Mouse (Mus musculus) gastrocnemius, postnatal 10 days (tissue): ENCODE results near the gene Sdf2l1. TPM values are rescaled to one million over a fixed set of nuclear protein-coding genes. Genes with fewer than 3 reads are reported as not detected.

Experiments
- DNase-seq: peaks from one replicate; pipeline ENCODE4 v3.0.0; 2021; ENCODE audit warnings: mixed read lengths
- microRNA-seq, 2 experiments: library from miRNA; unstranded; fragments of <30 nt; microRNA quantifications; one replicate each; pipeline ENCODE4 v1.2.0; 2021
- total RNA-seq, 2 experiments: library from RNA; stranded (reverse); gene quantifications; 2 replicates each; pipeline ENCODE4 v1.2.3; 2021

Sdf2l1 gene
- total RNA-seq, 2 experiments from 2014 or later, result 4.4 to 5.3 TPM

DNA sequence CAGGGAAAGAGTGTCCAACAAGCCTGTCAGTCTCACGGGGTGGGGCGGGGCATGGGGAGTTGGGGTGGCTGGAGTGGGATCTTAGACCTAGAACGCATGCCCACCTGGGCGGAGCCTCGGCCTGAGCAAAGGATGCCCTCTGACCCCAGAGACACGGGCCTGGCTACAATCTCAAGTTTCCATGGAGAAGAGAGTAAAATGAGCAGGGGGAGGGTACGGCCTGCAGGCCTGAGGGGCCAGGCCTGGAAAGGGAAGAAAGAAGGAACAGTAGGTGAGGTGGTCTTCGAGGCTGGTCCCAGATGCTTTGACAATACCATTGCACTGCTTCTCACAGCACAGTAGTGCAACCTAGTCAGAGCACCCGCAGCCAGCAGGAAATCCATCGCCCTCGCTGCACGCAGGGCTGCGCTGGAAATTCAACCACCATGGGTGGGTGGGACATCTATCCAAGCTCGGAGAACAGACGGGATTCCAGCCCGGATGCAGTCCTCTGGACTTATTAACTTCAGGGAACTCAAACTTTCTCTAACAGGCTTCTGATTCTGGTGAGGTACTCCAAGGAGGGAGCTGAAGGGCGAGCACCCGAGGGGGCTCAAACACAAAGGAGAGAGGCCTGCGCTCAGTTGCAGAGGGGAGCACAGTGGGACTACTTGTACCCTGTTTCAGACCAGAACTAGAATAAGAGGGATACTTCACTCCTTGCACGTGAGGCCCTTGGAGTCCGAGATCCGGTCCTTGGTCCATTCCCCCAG lies 7.9 kb downstream of the Sdf2l1 start:
- no peak for DNase-seq

- DNase-seq, result no peak
These were observed 10.6 kb downstream of the Sdf2l1 start for GRCm38 (mm10) chr16:17121569-17121968.

DNA sequence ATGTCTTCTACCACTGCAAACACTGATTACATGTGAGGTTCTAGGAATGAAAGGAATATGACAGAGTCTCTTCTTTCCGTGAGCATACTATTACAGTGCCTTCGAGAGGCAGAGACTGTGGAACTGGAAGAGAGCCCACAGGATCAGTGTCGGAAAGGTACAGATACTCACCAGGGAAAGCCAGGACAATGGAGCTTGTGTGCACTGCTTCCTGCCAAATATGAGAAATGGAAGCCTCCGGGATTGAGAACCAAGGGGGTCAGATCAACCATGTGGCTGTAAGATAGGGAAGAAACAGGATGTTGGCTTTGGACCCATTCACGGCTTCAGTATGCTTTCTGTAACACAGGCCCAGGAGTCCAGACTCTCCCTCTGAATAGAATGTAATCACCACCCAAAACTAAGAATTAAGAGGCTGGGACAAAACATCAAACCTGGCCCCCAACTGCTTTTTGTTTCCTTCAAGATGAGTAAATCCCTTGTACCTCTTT lies 14.8 kb downstream of the Sdf2l1 start:
- no peak for DNase-seq

- DNase-seq, result peak; percentile 55
These were observed 21.1 kb downstream of the Sdf2l1 start, which contains the start of gene Ppil2 for GRCm38 (mm10) chr16:17110771-17111743. Ppil2 (minus strand) TSS chr16:17111257.

GRCm38 (mm10) chr16:17104600-17104999 lies 27.6 kb downstream of the Sdf2l1 start:
- DNase-seq, result no peak

- DNase-seq, result no peak
These were observed 29.5 kb downstream of the Sdf2l1 start for GRCm38 (mm10) chr16:17102630-17103220.

DNA sequence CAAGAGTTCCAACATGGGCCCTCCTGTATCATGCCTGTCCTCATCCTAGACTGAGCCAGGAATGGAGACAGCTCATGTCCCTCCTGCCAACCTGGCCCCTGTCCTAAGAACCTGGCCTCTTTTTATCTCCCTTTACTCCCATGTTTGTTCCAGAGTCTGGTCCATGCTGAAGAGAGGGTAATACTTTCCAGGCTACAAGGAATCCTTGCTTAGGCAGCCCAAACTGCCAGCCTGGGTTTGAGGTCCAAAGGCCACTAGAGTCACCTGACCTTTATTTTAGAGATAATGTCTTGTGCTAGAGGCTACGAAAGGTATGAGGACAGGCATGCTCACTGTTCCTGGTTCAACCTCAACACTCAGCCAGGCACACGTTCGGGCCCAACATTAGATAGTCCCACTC lies 35.2 kb downstream of the Sdf2l1 start:
- no peak for DNase-seq

- DNase-seq, result no peak
These were observed 43.8 kb downstream of the Sdf2l1 start for GRCm38 (mm10) chr16:17088346-17088745.

DNA sequence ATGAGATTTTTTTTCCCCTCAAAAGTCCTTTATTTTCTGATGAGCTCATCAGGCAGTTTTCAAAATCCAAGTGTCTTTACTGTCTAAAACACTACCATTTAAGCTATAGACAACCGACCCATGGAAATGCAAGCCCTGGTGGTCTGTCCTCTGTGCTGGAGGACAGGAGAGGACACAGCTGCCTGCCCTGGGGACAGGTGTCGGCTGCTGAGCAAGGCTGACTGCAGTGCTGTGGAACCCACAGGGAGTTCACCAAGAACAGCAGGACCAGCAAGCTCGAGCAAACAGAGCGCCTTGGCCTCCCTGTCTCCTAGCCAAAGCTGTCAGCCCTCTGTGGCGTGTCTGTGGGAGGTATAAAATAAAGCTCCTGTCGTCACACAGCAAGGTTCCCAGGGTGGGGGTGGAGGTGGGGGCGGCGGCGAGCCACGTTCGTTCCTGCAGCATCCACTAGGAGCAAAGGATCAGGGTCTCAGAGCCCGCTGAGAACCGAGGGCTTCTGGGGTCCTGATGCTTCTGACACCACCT lies 45.5 kb downstream of the Sdf2l1 start:
- DNase-seq, result no peak

- no peak for DNase-seq
These were observed 45.9 kb downstream of the Sdf2l1 start for GRCm38 (mm10) chr16:17086241-17086640.

- DNase-seq, result no peak
These were observed 46.5 kb downstream of the Sdf2l1 start for GRCm38 (mm10) chr16:17085636-17086035.

DNA sequence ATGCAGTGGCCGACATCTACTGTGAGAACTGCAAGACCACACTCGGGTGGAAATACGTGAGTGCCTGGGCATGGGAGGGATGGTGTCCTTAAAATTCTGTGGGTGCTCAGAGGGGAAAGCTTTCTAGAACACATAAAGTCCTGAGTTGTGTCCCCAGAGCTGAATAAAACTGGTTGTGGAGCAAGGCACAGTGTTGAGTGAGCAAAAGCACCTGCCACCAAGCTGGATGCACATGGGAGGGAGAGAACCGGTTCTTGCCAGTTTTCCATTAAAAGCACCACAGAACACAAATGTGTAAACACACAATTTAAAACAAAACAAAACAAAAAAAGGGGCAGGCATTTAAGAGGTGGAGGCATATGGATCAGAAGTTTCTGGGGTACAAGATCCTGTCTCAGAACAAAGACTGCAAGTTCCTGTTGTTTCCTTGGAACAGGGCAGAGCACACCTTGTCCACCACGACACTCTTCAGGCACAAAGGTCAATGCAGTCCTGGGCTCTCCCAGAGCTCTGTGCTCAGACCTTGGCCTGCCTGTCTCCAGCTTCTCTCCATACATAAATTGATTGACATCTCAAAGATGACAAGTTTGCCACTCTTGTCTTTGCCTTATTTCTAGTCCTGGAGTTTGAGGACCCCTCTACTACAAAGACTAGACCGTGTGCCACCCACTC lies 49.9 kb downstream of the Sdf2l1 start:
- no peak for DNase-seq

Small RNAs within 50 kb of the gene (microRNA-seq; reads per million reads assigned to microRNA genes)
- gene Mir130b (147 to 230 reads per million in 2 experiments), gene Mir301b (2.3 to 10.2 reads per million in 2 experiments)

Other genes with a start within 250 kb of the Sdf2l1 start
- gene Ppm1f, start 235.9 kb downstream of the Sdf2l1 start, total RNA-seq, result 10 to 100 TPM; 18.4 to 24.9 TPM
- 100 to 1,000 TPM; 107 to 114 TPM for gene Mapk1, start 149.0 kb downstream of the Sdf2l1 start, total RNA-seq
- 1 to 10 TPM; 1.6 to 3.1 TPM for gene Ypel1, start 62.7 kb downstream of the Sdf2l1 start, total RNA-seq
- gene Ppil2, start 21.1 kb downstream of the Sdf2l1 start, total RNA-seq, result 10 to 100 TPM; 31.4 to 39.7 TPM
- 1 to 10 TPM in 1 of 2 experiments, not detected in 1; 1.3 TPM for gene 2610318N02Rik, start 7.2 kb downstream of the Sdf2l1 start, total RNA-seq
- 1 to 10 TPM in 1 of 2 experiments, under 1 TPM in 1; 0.61 to 1.2 TPM for gene Ydjc, start 12.2 kb upstream of the Sdf2l1 start, total RNA-seq
- gene Ccdc116, start 14.8 kb upstream of the Sdf2l1 start, total RNA-seq, result under 1 TPM; 0.29 to 0.54 TPM
- gene Ube2l3, start 70.3 kb upstream of the Sdf2l1 start, total RNA-seq, result 100 to 1,000 TPM; 163 to 166 TPM
- gene Rimbp3, start 76.2 kb upstream of the Sdf2l1 start, total RNA-seq, result under 1 TPM; 0.11 to 0.19 TPM
- gene Hic2, start 101.2 kb upstream of the Sdf2l1 start, total RNA-seq, result 1 to 10 TPM; 1.7 to 2.1 TPM
- 1 to 10 TPM; 1.9 to 3.0 TPM for gene Tmem191c, start 143.7 kb upstream of the Sdf2l1 start, total RNA-seq
- 1 to 10 TPM; 1.0 to 1.2 TPM for gene Serpind1, start 199.0 kb upstream of the Sdf2l1 start, total RNA-seq